Mouse (Mus musculus) cerebellum, adult 11 months (tissue): ENCODE data around the gene Ube2m.

Experiments
- DNase-seq: peaks from one replicate; pipeline ENCODE4 v3.0.0; 2022

Ube2m gene

DNA sequence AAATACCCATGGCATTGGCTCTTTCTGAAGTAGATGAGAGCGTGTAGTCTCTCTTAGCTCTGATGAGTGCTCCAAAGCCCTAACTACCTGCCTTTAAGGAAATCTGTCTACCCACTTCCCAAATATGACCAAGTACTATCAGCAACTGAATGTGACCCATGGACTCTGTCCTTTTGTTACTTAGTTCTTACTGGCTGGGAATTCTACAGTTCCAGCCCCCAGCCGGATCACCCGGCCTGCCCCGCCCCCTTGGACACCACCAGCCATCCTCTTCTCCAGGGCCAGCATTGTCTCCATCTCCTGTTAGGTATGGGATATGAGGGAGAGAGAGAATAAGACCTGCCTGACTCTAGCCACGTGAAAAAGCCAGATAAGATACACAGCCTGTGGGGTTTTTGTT is 40.0 kb downstream of the Ube2m start, which contains the start of gene Slc27a5:
Slc27a5 (minus strand) TSS at position 140 of the 400 bp plus-strand sequence.
- DNase-seq, result no peak

GRCm38 (mm10) chr7:12997230-12997629 is 40.8 kb downstream of the Ube2m start:
- DNase-seq, result no peak

DNA sequence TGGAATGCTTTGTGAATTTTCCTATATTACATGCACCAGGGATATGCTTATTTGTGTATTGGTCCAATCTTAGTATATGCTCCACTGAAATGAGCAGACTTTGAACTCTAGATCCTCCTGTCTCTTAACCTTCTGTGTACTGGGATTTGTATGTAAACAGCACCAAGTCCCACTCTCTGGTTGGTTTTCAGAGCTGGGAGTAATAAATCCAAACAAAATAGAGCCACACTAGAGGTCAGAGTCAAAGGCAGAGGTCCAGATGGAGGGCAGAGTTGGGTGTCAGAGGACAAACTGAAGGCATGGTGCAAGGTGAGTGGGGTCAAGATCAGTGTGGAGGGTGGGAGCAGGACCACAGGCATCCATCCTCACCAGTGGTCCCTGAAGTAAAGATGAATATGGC is 42.2 kb downstream of the Ube2m start:
- no peak for DNase-seq

DNA sequence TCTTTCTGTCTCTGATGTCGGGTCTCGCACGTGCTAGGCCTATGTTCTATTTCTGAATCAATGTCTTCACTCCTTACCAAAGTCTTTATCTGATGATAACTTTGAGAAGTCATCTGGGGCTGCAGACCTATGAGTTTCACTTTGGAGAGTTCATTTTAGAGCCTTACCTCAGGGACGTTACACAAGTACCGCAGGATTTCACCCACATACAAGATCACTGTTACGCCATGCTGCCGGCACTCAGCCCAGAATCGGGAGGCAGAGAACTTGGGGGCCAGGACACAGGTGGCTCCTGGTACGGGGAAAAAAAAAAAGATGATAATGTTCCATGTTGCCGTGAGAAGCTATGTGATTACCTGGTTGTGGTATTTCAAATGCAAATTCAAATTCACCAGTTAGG is 44.9 kb downstream of the Ube2m start:
- no peak for DNase-seq

GRCm38 (mm10) chr7:12992222-12992621 is 45.9 kb downstream of the Ube2m start:
- DNase-seq, result no peak

- no peak for DNase-seq
These were observed 50.5 kb downstream of the Ube2m start for GRCm38 (mm10) chr7:12987409-12988189.

DNA sequence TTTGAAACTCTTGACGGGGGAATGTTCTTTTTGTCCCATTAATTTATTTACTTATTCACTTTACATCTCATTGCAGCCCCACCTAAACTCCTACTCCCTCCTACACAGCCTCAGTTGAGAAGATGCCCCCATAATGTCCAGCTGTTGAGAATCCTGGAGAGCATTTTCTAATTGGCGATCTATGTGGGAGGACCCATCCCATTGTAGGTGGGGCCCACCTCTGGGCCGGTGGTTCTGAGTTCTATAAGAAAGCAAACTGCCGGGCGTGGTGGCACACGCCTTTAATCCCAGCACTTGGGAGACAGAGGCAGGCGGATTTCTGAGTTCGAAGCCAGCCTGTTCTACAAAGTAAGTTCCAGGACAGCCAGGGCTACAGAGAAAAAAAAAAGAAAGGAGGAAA is 51.2 kb downstream of the Ube2m start:
- no peak for DNase-seq

GRCm38 (mm10) chr7:12985724-12986123 is 52.4 kb downstream of the Ube2m start:
- DNase-seq, result no peak
